Mouse (Mus musculus): Measurements from ENCODE around the gene Raet1d.
A peak's percentile ranks its signal among the peaks of the same experiment; 100 is the strongest.
"Not testable (repeated sequence)": the region's sequence is repeated elsewhere in the genome, so short reads cannot be mapped to it uniquely, and the experiment has no call there.

The Raet1d gene

GRCm38 (mm10) chr10:22360252-22360651 is at the start of gene Raet1d:
Raet1d (plus strand) TSS chr10:22360552.
- not testable (repeated sequence) for DNase-seq

GRCm38 (mm10) chr10:22322858-22323257 is 37.5 kb upstream of the Raet1d start:
- DNase-seq, result no peak

- DNase-seq, result not testable (repeated sequence)
Observed at GRCm38 (mm10) chr10:22345721-22346120, 14.6 kb upstream of the Raet1d start.

- not testable (repeated sequence) for DNase-seq
Observed at GRCm38 (mm10) chr10:22353548-22354195, 6.7 kb upstream of the Raet1d start.

- DNase-seq, result not testable (repeated sequence)
Observed at GRCm38 (mm10) chr10:22354196-22354574, 6.2 kb upstream of the Raet1d start.

- not testable (repeated sequence) for DNase-seq
Observed at GRCm38 (mm10) chr10:22357373-22357772, 3.0 kb upstream of the Raet1d start.

GRCm38 (mm10) chr10:22360957-22361356 is 605 bp downstream of the Raet1d start:
- not testable (repeated sequence) for DNase-seq

GRCm38 (mm10) chr10:22361415-22362352 is 1.3 kb downstream of the Raet1d start:
- peak; percentile 35 to 41 for DNase-seq

GRCm38 (mm10) chr10:22362466-22362865 is 2.1 kb downstream of the Raet1d start:
- not testable (repeated sequence) for DNase-seq

GRCm38 (mm10) chr10:22364915-22365314 is 4.6 kb downstream of the Raet1d start:
- DNase-seq, result not testable (repeated sequence)

GRCm38 (mm10) chr10:22381226-22381625 is 20.9 kb downstream of the Raet1d start:
- not testable (repeated sequence) for DNase-seq

GRCm38 (mm10) chr10:22390146-22390545 is 29.8 kb downstream of the Raet1d start:
- not testable (repeated sequence) for DNase-seq

GRCm38 (mm10) chr10:22391616-22392015 is 31.3 kb downstream of the Raet1d start:
- DNase-seq, result not testable (repeated sequence)

GRCm38 (mm10) chr10:22393028-22393824 is 32.9 kb downstream of the Raet1d start:
- not testable (repeated sequence) for DNase-seq

- not testable (repeated sequence) for DNase-seq
Observed at GRCm38 (mm10) chr10:22396680-22397079, 36.3 kb downstream of the Raet1d start.

- peak; percentile 77 to 78 for DNase-seq
Observed at GRCm38 (mm10) chr10:22402225-22402917, 42.0 kb downstream of the Raet1d start.

- DNase-seq, result peak; percentile 32 to 44
Observed at GRCm38 (mm10) chr10:22413702-22414494, 53.5 kb downstream of the Raet1d start.

Data from kidney, postnatal 4 days (tissue).